Mouse (Mus musculus): ENCODE data around the gene Gm49450.
"Not testable (repeated sequence)": the region's sequence is repeated elsewhere in the genome, so short reads cannot be mapped to it uniquely, and the experiment has no call there.

Gm49450 gene

DNA sequence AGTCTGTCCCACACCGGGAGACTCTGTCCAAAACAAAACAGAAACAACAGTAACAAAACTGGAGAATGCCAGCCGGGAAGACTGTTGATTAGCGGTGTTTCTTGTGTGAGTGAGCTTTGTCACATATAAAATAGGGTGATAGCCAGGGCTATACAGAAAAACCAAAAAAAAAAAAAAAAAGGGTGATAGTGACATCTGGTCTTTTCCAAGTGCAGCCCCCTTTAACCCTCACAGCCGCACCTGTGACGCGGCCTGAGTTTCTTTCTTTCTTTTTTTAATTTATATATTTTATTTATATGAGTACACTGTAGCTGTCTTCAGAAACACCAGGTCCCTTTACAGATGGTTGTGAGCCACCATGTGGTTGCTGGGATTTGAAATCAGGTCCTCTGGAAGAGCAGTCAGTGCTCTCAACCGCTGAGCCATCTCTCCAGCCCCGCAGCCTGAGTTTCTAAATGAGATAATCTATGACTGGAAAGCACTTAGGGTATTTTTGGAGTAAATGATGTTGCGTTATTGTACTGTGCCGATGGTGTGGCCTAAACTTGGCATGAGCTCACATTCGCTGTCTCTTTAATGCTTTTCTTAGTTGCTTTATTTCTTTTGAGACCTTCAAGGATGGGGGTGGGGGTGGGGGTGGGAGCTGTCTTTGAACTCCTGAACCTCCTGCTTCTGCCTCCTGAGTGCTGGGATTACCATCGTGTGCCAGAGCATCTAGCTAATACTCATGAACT lies 32.8 kb upstream of the Gm49450 start:
- in situ Hi-C loops (cut with MboI, MseI) = no loop called here

DNA sequence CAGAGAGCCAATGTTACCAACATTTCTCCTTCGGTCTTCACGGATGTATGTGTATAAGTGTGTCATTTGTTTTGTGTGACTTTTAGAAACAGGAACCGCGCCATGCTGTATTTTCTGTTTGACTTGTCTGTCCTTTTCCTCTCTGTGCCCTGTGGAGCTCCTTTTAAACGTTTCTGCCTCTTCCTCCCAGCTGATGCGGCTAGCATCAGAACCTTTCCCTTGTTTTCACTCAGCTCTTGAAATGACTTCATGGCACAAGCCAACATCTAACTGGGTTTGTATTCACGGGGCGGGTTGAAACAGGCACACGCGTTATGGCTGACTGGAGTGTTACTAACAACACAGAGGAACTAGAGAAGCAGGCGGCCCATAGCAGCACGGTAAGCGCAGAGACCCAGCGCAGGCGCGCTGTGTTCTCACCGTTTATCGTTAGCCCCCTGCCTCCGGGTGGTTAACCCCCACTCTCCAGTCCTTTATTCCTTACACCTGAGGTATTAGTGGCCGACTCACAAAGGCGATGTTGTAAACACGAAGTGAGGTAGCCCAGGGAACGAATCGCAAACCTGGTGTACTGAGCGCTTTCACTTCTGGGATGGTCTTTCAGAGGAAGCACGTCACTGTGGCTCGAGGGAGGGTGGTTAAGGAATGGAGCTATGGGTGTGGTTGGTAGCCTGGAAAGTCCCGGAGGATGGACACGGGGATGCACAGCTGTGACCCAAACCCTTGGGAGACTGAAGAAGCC lies 32.1 kb upstream of the Gm49450 start:
- in situ Hi-C loops (cut with MboI, MseI) = no loop called here

GRCm38 (mm10) chr15:98984681-98985080 lies 31.3 kb upstream of the Gm49450 start:
- in situ Hi-C loops (cut with MboI, MseI) = loop anchor here (5.0 kb wide), 1 partner anchor 42 kb away; no protein-coding TSS in a partner anchor

GRCm38 (mm10) chr15:98983431-98984081 lies 30.2 kb upstream of the Gm49450 start:
- in situ Hi-C loops (cut with MboI, MseI) = loop anchor here (5.0 kb wide), 1 partner anchor 41 kb away; no protein-coding TSS in a partner anchor

- in situ Hi-C loops (cut with MboI, MseI) = loop anchor here (5.0 kb wide), 1 partner anchor 40 kb away; no protein-coding TSS in a partner anchor
These were observed 28.7 kb upstream of the Gm49450 start for GRCm38 (mm10) chr15:98982100-98982499.

GRCm38 (mm10) chr15:98980012-98980614 lies 26.8 kb upstream of the Gm49450 start:
- in situ Hi-C loops (cut with MboI, MseI) = loop anchor here (5.0 kb wide), 1 partner anchor 38 kb away; no protein-coding TSS in a partner anchor

DNA sequence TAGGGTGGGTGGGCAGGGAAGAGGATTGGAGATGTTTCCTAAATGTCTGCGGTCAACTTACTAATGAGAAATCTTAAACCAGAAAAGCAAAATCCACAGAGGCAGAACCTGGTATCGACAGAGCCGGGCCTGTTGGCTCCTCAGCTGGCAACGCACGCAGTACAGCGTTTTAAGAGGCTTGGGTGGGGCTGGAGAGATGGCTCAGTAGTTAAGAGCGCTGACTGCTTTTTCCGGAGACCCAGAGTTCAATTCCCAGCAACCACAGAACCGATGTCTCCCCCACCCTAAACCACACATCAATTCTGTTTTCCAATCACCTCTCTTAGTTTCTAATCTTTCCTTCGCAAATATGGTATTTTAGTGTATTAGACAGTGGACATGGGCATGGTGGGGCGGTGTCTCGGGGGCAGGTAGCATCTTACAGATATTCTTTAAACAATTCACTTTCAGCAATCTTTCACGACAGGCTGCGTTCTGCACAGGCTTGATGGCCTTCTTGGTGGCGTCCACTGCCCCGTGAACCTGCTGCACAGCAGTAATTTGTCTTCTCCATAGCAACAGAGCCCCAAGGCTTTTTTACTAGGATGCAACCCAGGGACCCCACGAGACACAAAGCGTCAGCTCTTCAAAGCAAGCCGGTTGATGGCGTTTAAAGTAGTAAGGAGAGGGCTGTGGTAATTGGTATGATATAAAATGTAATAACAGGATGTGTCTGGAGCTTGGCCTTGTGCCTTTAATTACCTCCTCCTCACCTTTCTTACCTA lies 25.2 kb upstream of the Gm49450 start:
- in situ Hi-C loops (cut with MboI, MseI) = no loop called here

GRCm38 (mm10) chr15:98977759-98978408 lies 24.5 kb upstream of the Gm49450 start:
- in situ Hi-C loops (cut with MboI, MseI) = no loop called here

DNA sequence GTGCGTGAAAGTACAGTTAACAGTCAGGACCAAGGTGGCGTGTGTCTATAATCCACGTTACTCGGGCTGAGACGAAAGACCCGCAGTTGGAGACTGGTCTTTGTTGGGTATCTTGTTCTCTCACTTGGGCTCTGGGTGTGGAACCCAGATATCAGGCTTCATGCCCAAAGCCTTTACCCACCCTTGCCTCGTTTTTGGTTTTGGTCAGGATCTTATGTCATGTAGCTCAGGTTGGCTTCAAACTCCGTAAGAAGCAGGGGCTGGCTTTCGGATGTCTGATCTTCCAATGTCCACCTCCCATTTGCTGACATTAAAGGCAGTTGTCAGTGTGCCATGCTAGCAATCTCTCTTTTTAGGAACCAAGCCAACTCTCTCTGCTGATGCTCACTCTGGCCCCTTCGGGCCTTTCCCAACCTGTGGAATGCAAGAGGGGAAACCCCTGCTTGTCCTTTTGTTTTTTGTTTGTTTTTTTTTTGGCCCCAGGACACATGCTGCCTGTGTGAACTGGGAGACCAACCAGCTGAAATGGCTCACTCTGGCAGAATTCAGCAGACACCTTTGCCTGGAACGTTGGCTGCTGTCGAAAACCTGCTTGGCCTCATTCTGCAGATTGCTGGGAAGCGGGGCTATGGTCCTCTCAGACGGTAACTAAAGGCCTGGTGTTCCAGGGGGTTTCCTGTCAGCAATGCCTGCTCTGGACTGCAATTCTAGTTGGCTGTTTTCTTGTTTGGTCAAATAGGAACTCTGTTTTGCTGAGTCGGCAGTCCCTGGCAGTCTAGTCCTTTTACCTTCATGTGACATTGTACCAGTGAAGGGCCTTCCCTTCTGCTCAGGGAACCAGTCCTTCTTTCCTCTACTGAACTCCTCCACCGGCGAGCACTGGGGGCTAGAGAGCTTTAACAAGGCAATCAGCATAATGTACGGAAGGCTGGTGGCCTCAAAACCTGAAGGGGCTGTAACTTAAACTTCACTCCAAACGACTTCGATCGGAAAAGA lies 23.7 kb upstream of the Gm49450 start:
- in situ Hi-C loops (cut with MboI, MseI) = no loop called here

- in situ Hi-C loops (cut with MboI, MseI) = no loop called here
These were observed 19.8 kb upstream of the Gm49450 start for GRCm38 (mm10) chr15:98973015-98973614.

DNA sequence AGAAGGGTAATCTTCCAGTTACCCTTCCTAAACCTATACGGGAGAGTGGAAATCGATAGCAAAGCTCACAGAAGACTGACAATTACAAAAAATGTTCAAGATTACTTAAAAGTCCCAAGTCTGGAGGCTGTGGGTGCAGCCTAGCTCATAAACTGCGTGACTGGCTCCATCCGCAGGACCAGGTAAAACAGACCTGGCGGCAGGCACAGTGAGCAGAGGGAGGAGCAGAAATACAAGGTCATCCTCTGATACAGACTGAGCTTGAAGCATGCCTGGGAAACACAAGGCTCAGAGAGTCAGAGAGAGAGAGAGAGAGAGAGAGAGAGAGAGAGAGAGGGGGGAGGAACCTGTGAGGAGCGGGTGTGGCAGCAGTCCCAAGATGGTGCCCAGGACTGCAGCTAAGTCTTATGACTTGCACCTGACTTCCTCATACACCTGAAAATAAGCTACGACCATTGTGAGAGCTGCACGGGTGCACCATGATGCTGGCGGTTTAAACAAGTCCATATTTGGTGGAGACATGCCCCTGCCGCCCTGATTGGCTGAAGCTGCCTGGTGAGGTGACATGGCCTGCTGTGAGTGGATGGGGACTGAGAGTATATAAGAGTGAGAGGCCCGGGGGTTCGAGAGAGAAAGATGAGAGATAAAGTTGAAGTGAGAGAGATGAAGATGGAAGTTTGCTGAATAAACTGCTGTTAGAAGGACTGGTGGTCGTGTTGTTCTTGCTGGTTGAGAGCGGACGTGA lies 18.4 kb upstream of the Gm49450 start:
- in situ Hi-C loops (cut with MboI, MseI) = not testable (repeated sequence)

GRCm38 (mm10) chr15:98971111-98971510 lies 17.8 kb upstream of the Gm49450 start:
- in situ Hi-C loops (cut with MboI, MseI) = no loop called here

DNA sequence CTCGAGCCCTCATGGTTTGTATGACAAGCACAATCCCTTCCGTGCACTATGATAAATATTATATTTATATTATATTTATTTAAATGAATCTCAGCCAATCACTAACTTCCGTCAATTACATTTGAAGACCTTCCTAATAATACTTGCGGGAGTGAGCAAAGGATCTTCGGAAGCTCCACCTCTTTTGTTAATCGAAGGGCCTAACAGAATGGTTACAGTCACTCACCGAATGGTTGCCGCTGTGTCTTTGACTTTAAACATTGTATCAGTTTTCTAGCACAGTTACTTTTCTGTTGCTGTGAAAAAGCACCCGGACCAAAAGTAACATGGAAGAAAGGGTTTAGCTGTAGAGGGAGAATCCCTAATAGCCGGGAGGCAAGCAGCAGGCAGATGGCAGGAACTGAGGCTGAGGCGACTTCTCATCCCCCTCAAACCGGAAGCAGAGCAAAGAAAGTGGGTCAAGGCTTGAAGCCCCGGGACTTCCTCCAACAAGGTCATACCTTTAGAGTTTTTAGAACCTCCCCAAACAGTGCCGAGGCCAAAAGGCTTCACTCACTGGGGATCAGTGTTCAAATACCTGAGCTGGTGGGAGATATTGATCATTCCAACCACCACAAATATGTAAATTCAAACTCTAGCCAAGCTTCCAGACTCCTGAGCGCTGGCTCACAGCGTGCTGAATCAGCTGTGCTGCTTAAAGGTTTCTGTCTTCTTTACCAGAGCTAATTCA lies 16.2 kb upstream of the Gm49450 start:
- in situ Hi-C loops (cut with MboI, MseI) = no loop called here

GRCm38 (mm10) chr15:98968701-98969371 lies 15.5 kb upstream of the Gm49450 start:
- in situ Hi-C loops (cut with MboI, MseI) = no loop called here

GRCm38 (mm10) chr15:98959531-98959930 lies 6.2 kb upstream of the Gm49450 start:
- in situ Hi-C loops (cut with MboI, MseI) = no loop called here

- in situ Hi-C loops (cut with MboI, MseI) = no loop called here
These were observed 5.6 kb upstream of the Gm49450 start for GRCm38 (mm10) chr15:98958901-98959420.

DNA sequence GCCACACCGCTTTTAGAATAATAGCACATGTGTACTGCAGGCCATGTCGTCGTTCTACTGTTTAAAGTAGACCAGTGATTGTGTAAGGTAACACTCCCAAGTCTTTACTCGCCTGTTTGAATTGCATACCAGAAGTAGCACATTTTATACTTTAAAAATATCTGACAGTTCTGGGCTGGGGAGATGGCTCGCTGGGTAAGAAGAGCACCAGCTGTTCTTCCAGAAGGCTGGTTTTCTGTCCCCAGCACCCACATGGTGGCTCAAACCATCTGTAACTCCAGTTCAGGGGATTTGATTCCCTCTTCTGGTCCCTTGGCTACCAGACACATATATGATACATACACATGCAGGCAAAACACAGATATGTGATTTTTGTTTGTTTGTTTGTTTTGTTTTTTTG lies 4.1 kb upstream of the Gm49450 start:
- in situ Hi-C loops (cut with MboI, MseI) = no loop called here

All from regulatory T cell (primary cell).